Mouse (Mus musculus) right cerebral cortex, postnatal 10 days (tissue): ENCODE results near the gene Cdk14.
"Not testable (repeated sequence)": the region's sequence is repeated elsewhere in the genome, so short reads cannot be mapped to it uniquely, and the experiment has no call there.

Experiments used
- DNase-seq, 2 experiments: peaks; one replicate each; pipeline ENCODE4 v3.0.0; 2021; ENCODE audit warnings: low spot score in 2 of 2

The Cdk14 gene

DNA sequence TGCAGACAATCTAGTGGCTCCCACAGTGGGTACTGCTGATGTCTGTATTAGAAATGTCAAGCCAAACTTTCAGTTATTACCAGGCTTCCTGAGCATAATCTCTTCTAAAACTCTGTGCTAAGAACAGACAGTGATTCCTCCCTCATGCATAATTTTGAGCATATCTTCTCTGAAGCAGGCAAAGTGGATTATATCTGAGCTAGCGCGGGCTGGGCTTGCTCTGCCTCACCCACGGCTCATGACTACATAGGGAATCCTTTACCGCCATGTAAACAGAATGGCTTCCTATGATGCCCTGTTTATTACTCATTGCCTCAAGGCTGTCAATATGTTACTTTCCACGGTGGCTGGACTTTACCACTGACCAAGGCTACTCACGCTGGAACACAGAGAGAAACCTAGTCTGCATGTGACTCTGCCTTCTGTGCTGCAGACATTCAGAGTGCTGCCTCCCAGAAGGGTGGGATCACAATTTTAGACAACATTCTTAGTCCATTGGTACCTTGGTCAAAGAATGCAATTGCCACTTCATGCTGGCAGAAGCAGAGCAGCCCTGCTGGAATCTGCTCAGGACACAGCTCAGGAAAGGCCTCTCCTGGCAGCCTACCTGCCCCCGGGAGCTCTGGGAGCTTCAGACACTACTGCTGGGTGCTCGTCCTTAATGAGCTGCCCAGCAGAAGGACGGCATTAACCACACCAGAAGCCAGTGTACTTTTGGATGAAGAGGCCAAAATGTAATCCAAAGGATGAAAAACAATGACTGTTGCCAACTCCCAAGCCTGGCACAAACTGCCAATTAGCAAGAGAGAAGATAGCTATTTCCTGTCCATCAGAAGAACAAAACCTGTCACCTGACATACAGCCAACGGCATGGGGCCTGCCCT is 503.5 kb downstream of the Cdk14 start:
- DNase-seq = peak; percentile 36 to 38

- not testable (repeated sequence) for DNase-seq
Measured at GRCm38 (mm10) chr5:4904911-4905310, 515.2 kb downstream of the Cdk14 start.

- DNase-seq = no peak
Measured at GRCm38 (mm10) chr5:4898241-4898640, 521.9 kb downstream of the Cdk14 start.

- DNase-seq = no peak
Measured at GRCm38 (mm10) chr5:4894988-4895387, 525.1 kb downstream of the Cdk14 start.

- DNase-seq = no peak
Measured at GRCm38 (mm10) chr5:4893852-4894207, 526.3 kb downstream of the Cdk14 start.

- DNase-seq = no peak
Measured at GRCm38 (mm10) chr5:4893206-4893851, 526.8 kb downstream of the Cdk14 start.

DNA sequence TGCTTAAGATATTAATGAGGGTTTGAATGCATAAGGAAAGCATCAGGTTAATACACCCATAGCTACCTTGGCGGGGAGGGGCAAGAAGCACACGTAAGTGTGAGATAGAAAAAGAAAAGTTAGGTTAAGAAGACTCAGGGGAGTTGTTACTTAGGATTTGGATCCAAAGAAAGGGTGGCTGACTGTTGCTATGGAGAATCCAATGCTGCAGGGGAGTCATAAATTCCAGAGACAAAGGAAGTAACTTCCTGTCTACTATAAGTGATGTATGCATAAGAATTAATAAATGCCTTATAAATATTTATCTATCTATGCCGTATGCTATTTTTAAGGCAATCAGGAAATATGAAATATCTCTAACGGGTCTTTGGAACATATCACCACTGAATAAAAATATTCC is 527.4 kb downstream of the Cdk14 start:
- no peak for DNase-seq

DNA sequence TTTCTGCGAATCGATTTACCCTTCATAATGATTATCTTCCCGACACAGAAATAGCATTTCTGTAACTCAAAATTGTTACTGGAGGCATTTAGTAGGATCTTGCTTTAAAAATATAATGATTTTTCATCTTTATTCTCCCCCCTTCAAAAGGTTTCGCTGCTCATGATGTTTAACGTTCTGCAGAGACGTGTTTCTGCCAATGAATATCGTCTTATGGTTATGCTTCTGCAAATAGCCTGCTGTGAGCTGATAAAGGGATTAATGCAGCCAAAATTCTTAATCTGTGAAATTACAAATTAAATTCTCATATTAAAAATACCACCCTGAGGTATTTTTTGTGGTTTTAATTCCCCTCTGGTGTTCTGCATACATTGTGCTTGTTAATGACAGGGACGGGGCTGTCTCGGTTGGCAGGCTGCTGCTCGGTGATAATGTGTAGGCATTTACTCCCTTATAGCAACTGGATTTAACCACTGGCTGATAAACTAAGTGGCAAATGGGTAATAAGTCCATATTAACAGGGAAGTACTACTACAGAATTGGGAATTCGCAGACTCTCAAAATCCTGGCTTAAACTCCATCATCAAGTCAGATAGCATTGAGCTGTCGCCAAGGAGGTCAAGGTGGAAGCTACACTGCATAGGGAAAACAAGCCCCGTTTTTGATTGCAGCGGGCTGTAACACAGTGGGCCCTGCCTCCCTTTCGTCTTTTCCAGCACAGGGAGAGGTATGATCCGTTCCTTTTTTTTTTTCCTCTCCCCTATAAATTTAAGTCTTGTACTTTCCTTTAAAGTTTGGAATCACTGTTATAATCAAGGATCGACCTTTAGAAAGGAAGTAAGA is 528.0 kb downstream of the Cdk14 start:
- no peak for DNase-seq

DNA sequence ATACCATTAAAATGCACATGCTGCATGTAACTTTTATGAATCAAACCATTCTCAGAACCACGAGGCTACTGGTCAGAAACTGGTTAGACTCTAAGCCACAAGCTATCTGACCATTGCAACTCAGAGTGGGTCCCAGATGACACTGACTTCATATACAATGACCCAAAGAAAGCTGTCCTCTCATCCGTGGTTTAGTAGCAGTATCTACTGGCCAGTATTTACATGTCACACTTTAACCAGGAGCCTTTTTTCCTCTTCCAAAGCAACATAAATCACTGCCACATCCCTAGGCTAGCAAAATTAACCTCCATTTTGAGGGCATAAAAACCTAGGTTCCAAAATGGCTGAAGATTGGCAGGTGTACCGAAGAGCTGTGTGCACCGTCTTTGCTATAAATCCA is 533.0 kb downstream of the Cdk14 start:
- DNase-seq = no peak

GRCm38 (mm10) chr5:4882841-4883240 is 537.3 kb downstream of the Cdk14 start:
- DNase-seq = no peak

GRCm38 (mm10) chr5:4880331-4880730 is 539.8 kb downstream of the Cdk14 start:
- no peak for DNase-seq

DNA sequence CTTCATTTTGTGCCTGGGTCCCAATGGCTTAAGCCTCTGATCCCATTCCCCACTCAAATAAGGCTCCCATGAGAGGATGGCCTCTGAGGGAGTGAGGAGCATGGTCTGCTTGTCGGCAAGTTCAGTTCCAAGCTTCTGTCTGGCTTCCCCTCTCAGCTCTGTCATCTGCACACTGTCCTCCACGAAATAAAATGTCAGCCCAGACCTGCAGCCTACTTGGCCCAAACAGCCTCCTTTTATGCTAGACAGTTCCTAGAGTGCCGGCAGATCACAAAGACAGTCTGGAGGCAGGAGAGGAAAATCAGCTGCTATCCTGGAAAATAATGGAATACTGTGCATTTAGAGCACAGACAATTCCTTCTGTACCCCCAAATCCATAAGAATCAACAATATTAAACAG is 541.2 kb downstream of the Cdk14 start:
- no peak for DNase-seq

DNA sequence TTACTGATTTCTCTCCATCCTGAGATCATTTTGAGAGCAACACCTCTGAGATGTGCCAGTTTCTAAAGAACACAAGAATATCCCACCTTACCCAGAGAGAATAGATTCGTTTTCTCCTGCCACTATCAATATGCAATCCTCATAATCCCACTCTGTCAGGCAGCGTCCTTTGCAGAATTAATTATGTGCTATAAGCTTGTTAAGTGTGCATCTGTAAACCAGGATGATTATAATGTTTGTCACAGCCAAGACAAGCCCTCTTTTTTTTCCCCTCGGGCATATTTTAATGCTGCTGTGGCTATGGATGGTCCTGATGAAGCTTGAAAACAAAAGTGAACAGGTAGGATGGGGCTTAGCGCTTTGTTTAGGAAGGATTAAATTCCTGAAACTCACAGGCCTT is 542.5 kb downstream of the Cdk14 start:
- DNase-seq = no peak

DNA sequence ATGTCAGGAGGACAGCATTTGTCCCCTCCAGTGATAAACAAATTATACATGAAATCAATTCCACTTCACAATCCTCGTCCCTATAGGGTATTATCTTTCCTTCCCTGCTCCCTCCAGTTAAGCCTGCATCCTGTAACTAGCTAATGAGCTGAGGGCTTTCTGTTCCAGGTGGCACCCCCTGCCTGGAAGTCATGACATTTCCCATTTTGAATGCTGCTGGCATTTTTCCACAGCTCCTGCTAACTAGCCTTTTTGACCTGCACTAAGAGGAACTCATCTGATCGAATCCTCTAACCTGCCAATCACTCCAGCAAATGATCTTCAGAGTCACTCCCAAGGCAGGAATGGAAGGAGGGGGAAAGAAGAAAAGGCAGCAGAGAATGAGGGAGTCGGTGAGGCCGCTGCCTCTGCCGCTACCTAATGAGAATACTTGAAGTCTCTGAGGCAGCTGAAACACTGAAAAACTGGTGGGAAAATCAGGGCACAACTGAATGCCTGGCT is 542.9 kb downstream of the Cdk14 start:
- DNase-seq = no peak

DNA sequence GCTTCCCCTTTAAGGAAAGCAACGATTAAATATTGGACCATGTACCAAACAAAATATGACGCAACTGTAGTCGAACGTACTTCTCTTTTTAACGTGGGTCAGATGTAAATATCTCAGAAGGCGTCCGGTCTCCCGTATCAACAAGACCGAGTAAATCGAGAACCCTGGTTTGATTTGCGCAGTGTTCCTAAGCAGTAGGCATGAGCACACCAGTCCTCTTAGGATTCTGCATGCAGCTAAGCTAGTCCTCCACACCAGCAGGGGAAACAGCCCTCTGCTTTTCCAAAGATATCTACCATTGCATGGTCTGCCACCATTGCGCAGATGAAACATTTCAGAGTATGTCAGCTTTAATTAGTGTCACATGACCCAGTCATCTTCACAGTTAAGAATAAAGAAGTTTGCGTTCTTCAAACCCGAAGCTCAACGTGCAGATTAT is 543.4 kb downstream of the Cdk14 start:
- no peak for DNase-seq

- no peak for DNase-seq
Measured at GRCm38 (mm10) chr5:4870041-4870726, 549.9 kb downstream of the Cdk14 start.

DNA sequence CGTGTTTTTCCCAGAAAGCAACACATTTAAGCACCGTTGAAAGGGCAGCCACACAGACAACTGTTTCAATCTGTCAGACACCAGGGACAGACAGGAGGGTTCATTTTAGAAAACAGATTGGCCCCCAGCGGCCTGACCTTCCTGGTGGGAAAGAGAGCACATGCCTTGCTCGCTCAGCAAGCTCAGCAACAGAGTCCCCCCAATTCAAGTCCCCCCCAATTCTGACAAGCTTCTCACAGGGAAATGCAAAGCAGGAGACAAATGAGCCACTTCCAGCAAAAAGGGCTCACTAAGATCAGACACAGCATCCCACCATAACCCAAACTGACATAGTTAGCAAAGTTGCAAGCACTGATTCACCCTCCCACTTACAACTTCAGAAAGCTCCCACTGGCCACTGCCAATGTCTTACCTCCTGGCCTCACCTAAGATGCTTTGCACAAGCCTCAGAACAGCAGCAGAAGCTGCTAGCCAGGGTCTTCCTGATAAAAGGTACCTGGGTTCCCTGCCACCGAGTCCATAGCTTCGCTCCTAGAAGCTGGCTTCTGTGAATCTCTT is 551.5 kb downstream of the Cdk14 start:
- no peak for DNase-seq

DNA sequence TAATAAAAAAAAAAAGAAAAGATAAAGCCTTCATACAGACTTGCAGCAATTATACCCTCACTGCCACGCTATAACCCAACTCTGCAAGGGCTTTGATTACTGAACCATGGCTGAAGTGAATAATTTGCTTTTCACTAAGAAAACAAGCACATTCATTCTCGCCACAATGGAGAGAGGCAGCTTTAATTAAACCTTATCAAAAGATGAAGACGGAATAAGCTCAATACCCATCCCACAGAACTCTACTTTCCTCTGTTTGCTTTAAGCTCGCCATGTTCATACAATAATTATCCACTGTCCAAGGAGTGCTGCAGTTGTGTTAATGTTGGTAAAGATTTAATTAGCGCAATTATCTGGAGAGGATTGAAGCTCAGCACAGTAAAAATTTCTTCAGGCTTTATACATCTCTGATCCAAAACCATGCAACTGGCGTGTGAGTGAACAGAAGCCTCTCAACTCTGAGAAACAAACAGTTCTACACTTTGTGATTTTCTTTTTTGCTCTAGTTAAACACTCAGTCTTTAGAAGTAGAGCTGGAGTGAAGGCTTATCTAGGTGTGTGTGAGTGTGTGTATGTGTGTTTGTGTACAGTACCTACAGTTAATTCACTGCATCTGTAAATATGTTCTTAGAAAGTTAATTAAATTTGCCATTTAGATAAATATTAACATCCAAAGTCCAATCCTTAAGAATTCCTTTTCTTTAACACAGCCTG is 552.1 kb downstream of the Cdk14 start:
- DNase-seq = no peak

- no peak for DNase-seq
Measured at GRCm38 (mm10) chr5:4866945-4867344, 553.2 kb downstream of the Cdk14 start.

- no peak for DNase-seq
Measured at GRCm38 (mm10) chr5:4866099-4866498, 554.0 kb downstream of the Cdk14 start.

- no peak for DNase-seq
Measured at GRCm38 (mm10) chr5:4861592-4861991, 558.5 kb downstream of the Cdk14 start.
